Mouse (Mus musculus) thymus, adult 2 months (tissue): ENCODE measurements around the gene Eps8l3.

Source experiments
- CTCF ChIP-seq: fragments of 200-500 bp; IDR thresholded peaks from 2 replicates; pipeline ENCODE4 v1.5.1; 2012; ENCODE audit warnings: mild to moderate bottlenecking, control low read depth, low read length, moderate library complexity, borderline replicate concordance; ENCODE audit not compliant: control insufficient read depth, poor library complexity, insufficient read depth; ENCODE audit errors: extremely low read depth
- POLR2A ChIP-seq: fragments of 200-500 bp; IDR thresholded peaks from 2 replicates; pipeline ENCODE4 v1.6.1; 2012; ENCODE audit warnings: mild to moderate bottlenecking, low read length, control low read depth, moderate library complexity; ENCODE audit not compliant: control insufficient read depth, poor library complexity, insufficient read depth; ENCODE audit errors: extremely low read depth

DNA sequence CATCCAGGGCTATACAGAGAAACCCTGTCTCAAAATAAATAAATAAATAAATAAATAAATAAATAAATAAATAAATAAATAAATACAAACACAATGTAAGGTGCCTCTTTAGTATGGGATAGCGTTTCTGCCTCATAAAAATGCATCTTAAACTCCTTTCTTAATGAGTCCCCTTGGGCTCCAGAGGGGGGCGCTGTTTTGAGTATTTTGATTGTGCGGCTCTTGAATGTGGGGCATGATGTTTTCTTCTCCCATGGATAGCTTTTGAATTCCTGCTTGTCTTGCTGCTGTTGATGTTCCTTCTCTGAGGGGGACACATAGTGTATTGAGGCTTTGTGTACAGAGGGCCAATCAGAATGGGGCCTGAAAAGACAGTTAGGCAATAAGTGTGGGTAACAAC, 40.1 kb downstream of the Eps8l3 start:
- TF ChIP-seq POLR2A (no peak), CTCF (no peak)
